Mouse (Mus musculus) adrenal gland (tissue): ENCODE data around the gene Dnajc3.

Experiments used
- intact Hi-C: fragments of 180-260 bp; cut with DNase I; formaldehyde crosslinking; loops from one replicate; pipeline ENCODE4 v1.15.1; 2025
- long read RNA-seq, 2 experiments: library from polyadenylated mRNA; unstranded; transcript quantifications; one replicate each; pipeline ENCODE4 v2.0.0; 2020; ENCODE audit warnings: borderline replicate concordance in 1 of 2; ENCODE audit not compliant: insufficient replicate concordance in 1 of 2

The Dnajc3 gene
- long read RNA-seq, experiment 1, full-length matches to known transcripts = 26 of 134 reads
- long read RNA-seq, experiment 1, partial matches to known transcripts = 90 of 134 reads
- long read RNA-seq, experiment 1, other reads (novel, unspliced or antisense) = 18 of 134 reads
- long read RNA-seq, experiment 2, full-length matches to known transcripts = 25 of 148 reads
- long read RNA-seq, experiment 2, partial matches to known transcripts = 113 of 148 reads
- long read RNA-seq, experiment 2, other reads (novel, unspliced or antisense) = 10 of 148 reads

DNA sequence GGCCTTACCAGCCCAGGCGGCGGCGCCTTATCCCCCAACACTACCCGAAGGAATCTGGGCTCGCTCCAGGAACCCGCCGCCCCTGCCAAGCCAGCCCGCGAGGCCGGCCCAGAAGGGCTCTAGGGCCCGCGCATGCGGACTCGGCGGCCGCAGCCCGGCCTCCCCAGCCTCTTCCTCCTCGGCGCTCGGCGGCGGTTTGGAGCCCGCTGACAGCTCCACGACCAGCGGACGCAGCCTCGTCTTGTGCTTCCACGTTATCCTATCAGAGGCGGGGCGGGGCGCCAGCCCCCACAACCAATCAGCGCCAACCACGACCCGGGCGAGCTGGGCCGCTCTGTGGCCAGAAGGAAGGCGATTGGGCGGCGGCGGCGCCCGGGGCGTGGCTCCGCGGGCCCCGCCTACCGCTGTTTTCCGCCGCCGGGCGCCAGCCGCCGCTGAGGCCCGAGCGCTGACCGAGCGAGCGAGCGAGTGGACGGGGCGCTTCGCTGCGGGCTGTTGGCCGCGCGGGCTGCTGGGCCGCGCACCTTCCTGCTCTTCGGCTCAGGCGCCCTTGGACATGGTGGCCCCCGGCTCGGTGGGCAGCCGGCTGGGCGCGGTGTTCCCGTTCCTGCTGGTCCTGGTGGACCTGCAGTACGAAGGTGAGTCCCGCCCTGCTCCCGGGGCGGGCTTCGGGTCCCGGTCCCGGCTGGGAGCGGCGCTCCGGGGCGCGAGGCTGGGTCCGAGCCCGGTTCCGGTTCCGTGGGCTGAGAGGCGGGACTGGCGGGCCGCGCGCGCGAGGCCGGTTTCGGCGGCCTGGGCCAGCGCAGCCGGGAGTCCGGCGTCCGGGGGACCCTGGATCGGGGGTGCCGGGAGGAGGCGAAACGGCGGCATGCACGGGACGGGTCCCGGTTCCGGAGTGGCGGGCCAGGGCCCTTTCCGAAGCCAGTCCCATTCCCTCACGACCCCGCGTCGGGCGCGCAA is at the start of gene Dnajc3:
Dnajc3 (plus strand) TSS at position 444 of the 960 bp plus-strand sequence.
- intact Hi-C loops = no loop called here

DNA sequence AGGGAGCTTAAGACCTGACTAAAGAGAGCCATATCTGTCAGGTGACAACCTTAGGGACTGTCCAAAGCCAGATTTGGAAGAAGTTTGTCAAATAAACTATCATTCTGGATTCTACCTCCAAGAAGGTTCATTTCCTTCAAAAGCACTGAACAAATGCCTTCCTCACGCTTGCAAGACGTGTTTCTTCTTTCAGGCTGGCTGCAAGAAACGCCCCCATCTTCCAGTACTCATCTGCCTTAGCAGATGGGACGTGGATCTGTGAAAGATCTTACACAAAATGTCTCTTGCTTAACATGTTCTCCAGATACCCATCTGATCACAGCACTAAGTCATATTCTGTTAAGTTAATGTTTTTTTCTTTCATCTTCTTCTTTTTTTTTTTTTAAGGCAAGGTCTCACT is 47.7 kb upstream of the Dnajc3 start:
- intact Hi-C loops = no loop called here

DNA sequence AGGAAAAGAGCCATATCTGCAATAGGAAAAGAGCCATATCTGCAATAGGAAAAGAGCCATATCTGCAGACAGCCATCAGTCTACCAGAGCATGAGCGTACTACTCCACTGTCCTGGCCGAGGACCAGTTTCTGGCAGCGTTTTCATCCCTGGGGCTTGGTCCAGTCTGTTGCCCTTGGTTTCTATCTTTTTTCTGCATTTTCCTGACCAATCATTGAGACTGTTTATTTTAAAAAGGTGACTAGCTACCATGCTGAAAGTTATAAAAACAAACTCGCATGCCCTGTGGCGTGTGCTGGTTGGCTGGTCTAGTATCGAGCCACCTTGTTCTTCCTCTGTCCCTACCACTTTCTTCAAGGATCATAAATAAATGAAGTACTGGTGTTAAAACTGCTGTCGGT is 42.5 kb upstream of the Dnajc3 start:
- intact Hi-C loops = no loop called here

DNA sequence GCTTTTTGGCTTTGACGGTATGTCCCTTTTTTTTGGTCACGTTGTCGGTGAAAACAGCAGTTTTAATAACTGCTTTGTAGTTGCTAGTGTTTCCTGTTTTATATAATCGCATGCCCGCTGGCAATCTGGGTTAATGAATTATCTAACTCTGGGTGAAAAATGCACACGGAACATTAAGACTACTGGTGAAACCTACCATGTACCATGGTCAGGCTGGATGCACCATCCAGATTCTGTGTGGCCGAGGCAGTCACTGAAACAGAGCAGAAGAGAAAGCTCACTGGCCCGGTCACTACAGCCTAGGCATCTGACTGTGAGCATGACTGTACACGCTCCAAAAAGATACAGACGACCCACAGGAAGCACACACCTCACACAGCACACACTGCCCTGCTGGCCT is 42.1 kb upstream of the Dnajc3 start:
- intact Hi-C loops = no loop called here

- intact Hi-C loops = loop anchor here (5.0 kb wide), 1 partner anchor 78 kb away; no protein-coding TSS in a partner anchor
Observed at GRCm38 (mm10) chr14:118899940-118900339, 37.8 kb upstream of the Dnajc3 start.

DNA sequence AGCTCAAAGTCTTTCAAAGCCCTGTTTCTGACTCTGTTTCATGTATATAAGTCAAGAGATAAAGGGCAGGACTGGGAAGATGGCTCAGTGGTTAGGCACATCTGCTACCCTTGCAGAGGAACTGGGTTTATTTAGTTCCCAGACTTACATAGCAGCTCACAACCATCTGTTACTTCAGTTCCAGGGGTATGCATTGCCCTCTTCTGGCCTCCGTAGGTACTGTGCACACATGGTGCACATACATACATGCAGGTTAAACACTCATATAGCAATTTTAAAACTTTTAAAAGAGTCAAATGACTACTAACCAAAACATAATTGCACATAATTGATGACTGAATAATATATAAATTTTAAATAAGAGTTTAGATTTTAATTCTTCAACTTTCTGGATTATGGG is 36.9 kb upstream of the Dnajc3 start:
- intact Hi-C loops = loop anchor here (5.0 kb wide), 1 partner anchor 79 kb away; no protein-coding TSS in a partner anchor

DNA sequence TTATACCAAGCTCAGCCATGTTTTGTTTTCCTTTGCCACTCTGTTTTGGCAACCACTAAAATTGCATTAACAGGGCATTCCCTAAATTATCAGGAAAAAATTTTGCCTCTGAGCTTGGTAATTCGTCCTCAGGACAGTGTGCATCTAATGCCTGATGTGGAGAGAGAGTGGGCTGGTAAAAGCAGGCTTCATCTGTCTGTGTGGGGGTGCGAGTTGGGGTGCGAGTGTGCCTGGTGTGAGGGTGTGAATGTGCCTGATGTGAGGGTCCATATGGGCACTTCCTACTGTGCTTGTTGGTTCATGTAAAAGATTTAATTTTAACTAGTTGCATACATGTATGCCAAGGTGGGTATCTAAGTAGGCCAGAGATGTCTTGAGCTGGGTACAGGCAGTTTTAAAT is 34.4 kb upstream of the Dnajc3 start:
- intact Hi-C loops = loop anchor here (5.0 kb wide), 1 partner anchor 81 kb away; no protein-coding TSS in a partner anchor

- intact Hi-C loops = loop anchor here (5.0 kb wide), 1 partner anchor 82 kb away; no protein-coding TSS in a partner anchor
Observed at GRCm38 (mm10) chr14:118903867-118904562, 33.8 kb upstream of the Dnajc3 start.

DNA sequence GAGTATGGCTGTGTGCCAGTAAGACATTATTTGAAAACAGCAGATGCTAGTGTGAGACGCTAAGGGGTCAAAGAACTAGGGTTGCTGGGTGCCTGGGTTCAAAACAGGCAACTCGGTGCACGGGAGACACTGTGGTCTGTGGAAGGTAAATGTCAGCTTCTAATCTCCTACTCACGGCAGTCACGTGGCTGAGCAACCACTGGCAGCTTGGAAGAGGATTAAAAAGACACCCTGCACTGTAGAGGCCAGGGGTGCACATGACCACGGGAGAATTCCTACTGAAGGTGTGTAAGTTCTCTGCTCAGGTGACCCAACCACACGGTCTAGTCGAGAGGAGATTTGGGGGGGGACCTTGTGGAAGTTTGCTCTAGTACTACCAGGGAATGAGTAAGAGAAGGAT is 30.2 kb upstream of the Dnajc3 start:
- intact Hi-C loops = no loop called here

- intact Hi-C loops = loop anchor here (5.0 kb wide), 2 partner anchors 37 to 67 kb away; no protein-coding TSS in a partner anchor
Observed at GRCm38 (mm10) chr14:118909872-118910271, 27.9 kb upstream of the Dnajc3 start.

GRCm38 (mm10) chr14:118910332-118911222 is 27.2 kb upstream of the Dnajc3 start:
- intact Hi-C loops = loop anchor here (5.0 kb wide), 2 partner anchors 37 to 67 kb away; no protein-coding TSS in a partner anchor

- intact Hi-C loops = loop anchor here (5.0 kb wide), 2 partner anchors 36 to 66 kb away; no protein-coding TSS in a partner anchor
Observed at GRCm38 (mm10) chr14:118911521-118911920, 26.3 kb upstream of the Dnajc3 start.

DNA sequence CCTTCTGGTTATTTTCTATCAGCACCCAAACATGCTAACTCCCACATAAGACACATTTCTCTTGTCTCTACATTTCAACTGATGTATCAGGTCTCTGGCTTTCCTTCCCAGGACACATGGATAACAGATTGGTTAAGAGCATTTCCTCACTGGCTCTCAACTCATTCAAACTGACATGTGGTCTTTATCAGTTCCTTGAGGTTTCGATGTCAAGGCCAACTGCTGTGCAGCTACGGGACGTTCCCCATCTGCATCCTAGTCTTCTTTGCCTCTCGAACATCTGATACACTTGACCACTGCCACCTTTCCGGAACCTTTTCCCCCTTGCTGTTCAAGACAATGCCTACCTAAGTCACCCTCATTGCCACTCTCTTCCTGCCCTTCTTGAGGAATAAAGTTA is 24.1 kb upstream of the Dnajc3 start:
- intact Hi-C loops = loop anchor here (5.0 kb wide), 2 partner anchors 34 to 64 kb away; no protein-coding TSS in a partner anchor

GRCm38 (mm10) chr14:118919025-118919424 is 18.8 kb upstream of the Dnajc3 start:
- intact Hi-C loops = no loop called here

DNA sequence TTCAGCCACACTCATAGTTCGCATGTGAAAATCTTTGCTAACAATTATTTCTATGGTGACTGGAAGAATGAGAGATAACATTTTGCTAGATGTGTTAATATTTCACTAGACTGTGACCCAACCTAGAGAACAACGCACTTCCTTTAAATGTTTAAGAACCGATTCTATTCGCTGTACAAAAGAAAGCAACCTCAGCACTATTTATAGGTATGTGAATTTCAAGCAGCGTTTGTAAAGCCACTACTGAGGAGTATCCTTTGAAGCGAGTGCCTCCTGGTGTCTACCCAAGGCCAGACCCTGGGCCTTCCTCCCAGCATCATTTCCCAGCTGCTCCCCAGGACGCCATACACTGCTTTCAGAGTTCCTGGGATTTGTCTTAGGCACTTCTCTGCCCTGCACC is 17.1 kb upstream of the Dnajc3 start:
- intact Hi-C loops = no loop called here

DNA sequence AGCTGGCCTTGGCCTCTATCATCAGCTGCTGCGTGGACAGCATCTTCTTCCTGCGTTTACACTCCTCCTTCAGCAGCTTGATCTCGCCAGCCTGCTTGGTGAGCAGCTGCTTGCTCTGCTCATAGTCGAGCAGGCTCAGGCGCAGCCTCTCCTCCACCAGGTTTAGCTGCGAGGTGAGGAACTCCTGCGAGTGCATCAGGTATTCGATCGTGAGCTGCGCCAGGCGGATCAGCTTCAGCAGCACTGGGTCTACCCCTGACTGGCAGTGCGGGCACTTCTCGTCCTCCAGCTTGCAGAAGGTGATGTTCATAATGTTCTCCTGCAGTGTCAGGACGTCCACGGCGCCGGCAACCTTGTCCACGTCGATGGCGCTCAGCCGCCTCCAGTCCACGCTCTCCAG is 15.5 kb upstream of the Dnajc3 start:
- intact Hi-C loops = no loop called here

DNA sequence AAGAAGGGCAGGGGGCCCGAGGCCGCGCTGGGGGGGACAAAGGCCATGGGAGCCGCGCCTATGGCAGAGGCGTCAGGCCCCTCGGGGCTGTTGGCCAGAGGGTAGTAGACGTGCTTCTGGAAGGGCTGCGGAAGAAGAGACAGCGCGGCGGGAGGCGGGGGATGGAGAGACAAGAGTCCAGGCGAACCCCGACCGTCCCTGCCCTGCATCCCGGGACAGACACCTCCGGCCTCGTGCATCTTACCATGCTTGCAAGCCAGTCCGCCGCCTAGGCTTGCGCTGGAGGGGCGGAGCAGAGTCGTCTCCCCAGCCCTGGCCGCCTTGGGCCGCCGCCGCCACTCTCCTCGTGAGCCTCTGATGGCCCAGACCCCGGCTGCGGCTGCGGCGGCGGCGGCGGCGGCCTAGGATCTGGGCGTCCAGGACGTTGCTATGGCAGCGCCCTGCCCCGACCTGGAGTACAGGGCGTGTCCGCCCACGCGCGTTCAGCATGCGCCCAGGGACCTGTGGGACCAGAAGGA is 15.1 kb upstream of the Dnajc3 start:
- intact Hi-C loops = no loop called here

- intact Hi-C loops = no loop called here
Observed at GRCm38 (mm10) chr14:118924673-118925615, 12.8 kb upstream of the Dnajc3 start, which contains the start of gene Dzip1. Gene Dzip1 (minus strand): TSS chr14:118925460.

DNA sequence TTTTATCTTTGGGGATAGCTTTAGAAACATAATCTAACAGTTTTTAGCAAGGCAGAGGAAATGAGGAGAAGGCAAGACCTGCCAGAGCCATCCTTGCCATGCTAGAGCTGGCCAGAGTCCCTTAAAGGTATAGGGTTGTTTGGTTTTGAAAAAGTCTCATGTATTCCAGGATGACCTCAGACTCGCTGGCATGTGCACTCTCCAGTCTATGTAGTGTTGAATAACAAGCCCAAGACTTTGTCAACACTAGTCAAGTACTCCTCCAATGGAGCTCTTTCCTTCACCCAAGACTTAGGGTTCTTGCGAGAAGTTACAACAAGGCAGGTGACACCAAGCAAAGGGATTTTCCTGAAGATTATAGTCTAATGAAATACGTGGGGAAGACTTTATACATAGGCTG is 9.2 kb upstream of the Dnajc3 start:
- intact Hi-C loops = no loop called here
